Mouse (Mus musculus): ENCODE data around the gene Ets2.

DNA sequence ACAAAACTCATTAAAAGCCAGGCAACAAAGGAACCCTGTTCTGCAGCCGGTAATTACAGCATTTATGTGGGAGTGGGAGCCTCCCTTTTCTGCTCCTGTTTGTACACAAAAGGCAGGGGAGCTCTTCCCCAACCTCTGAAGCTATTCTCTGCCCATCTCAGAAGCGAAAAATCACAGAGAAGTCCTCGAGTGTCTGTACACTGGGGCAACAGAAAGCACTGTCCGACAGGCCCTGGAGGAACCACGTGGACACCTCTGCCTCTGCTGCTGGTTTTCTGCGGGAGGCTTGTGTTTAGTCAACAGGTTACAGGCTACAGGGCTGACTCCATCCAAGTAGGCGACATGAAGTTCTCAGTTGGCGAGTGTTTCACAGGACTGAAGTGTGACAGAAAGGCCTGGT lies 2.1 kb downstream of the Ets2 start:
- TF ChIP-seq TAL1 (IDR thresholded peaks at IDR 0.05; ENCODE audit: low read length) (no peak), GATA1 (IDR thresholded peaks at IDR 0.05; ENCODE audit: low read length) (no peak)
